Mouse (Mus musculus) limb, embryonic 11.5 days (tissue): ENCODE data around the gene Sema4a. TPM values are rescaled to one million over a fixed set of nuclear protein-coding genes. Genes with fewer than 3 reads are reported as not detected.
A peak's percentile ranks its signal among the peaks of the same experiment; 100 is the strongest.
"Not testable (repeated sequence)": the region's sequence is repeated elsewhere in the genome, so short reads cannot be mapped to it uniquely, and the experiment has no call there.

ENCODE experiments used
- ATAC-seq: fragments of 200-750 bp; cut with Nextera tagmentation; 2 replicates; pipeline ENCODE4 v1.8.0; 2017; ENCODE audit warnings: low read depth; ENCODE audit not compliant: insufficient number of reproducible peaks, low FRiP score, low TSS enrichment
- DNase-seq: peaks from one replicate; pipeline ENCODE4 v3.0.0-alpha.2; 2015; ENCODE audit warnings: low spot score
- H3K27ac ChIP-seq: fragments of 300-500 bp; sonication (generic); replicated peaks from 2 replicates; pipeline ENCODE4 v1.5.1; 2014; ENCODE audit warnings: low read depth, mild to moderate bottlenecking, low read length
- H3K27me3 ChIP-seq: fragments of 300-500 bp; sonication (generic); 2 replicates; pipeline ENCODE4 v1.6.1; 2014; ENCODE audit warnings: mild to moderate bottlenecking, low read length, mixed read lengths; ENCODE audit not compliant: control insufficient read depth, insufficient read depth
- H3K36me3 ChIP-seq: fragments of 300-500 bp; sonication (generic); 2 replicates; pipeline ENCODE4 v1.6.1; 2014; ENCODE audit warnings: mild to moderate bottlenecking, low read length, moderate library complexity, mixed read lengths; ENCODE audit not compliant: control insufficient read depth, insufficient read depth
- H3K4me1 ChIP-seq: fragments of 300-500 bp; sonication (generic); 2 replicates; pipeline ENCODE4 v1.6.1; 2014; ENCODE audit warnings: low read length, mixed read lengths; ENCODE audit not compliant: control insufficient read depth, insufficient read depth
- H3K4me2 ChIP-seq: fragments of 300-500 bp; sonication (generic); 2 replicates; pipeline ENCODE4 v1.6.1; 2014; ENCODE audit warnings: low read depth, mild to moderate bottlenecking, moderate library complexity; ENCODE audit not compliant: severe bottlenecking
- H3K4me3 ChIP-seq: fragments of 300-500 bp; sonication (generic); 2 replicates; pipeline ENCODE4 v1.5.1; 2014; ENCODE audit warnings: low read depth, low read length
- H3K9ac ChIP-seq: fragments of 300-500 bp; sonication (generic); 2 replicates; pipeline ENCODE4 v1.6.1; 2014; ENCODE audit warnings: mild to moderate bottlenecking, low read length
- H3K9me3 ChIP-seq: fragments of 300-500 bp; sonication (generic); 2 replicates; pipeline ENCODE4 v1.6.1; 2016; ENCODE audit warnings: low read length; ENCODE audit not compliant: control insufficient read depth
- WGBS: fragments of 180-500 bp; shearing (Covaris S2); extraction: QIAGEN DNeasy Blood & Tissue Kit; methylation state at CpG from one replicate; pipeline ENCODE4 v1.1.7; 2014; 5-methylcytosine and 5-hydroxymethylcytosine counted together
- polyA plus RNA-seq: library from polyadenylated mRNA; unstranded; fragments of >200 nt; fragmentation: Nextera tagmentation; extraction: Ambion mirVana; gene quantifications from 2 replicates; pipeline ENCODE4 v1.2.1, GENCODE M21; 2014

Gene Sema4a
- polyA plus RNA-seq, 1 experiment from 2014 or later, result 5.4 TPM

GRCm38 (mm10) chr3:88437454-88437853 is 23.5 kb downstream of the Sema4a start:
- H3K4me3 ChIP-seq, result no peak overlapping the region
- peak overlapping the region; percentile 48 for H3K4me2 ChIP-seq
- DNase-seq (no peak), ATAC-seq (no peak)
- WGBS, result 82% methylated on average over 10 of the region's 10 CpGs
- peak overlapping the region; percentile 52; the same call in 1 of the 2 replicates for H3K9ac ChIP-seq
- H3K4me1 ChIP-seq, result peaks cover 22% of the 10 kb centered on the region; the same call in 1 of the 2 replicates
- no peaks in the 10 kb centered on the region for H3K27me3 ChIP-seq
- H3K9me3 ChIP-seq, result no peaks in the 10 kb centered on the region
- no peaks in the 10 kb centered on the region for H3K36me3 ChIP-seq
- H3K27ac ChIP-seq, result no peak overlapping the region

- peak overlapping the region; percentile 48 for H3K4me2 ChIP-seq
- H3K4me1 ChIP-seq, result peaks cover 22% of the 10 kb centered on the region; the same call in 1 of the 2 replicates
- H3K27ac ChIP-seq, result 0 out of 2 replicates have a peak overlapping the region, but pooled peaks have one; percentile 8
- DNase-seq (peak; percentile 84), ATAC-seq (peak; percentile 94)
- H3K9ac ChIP-seq, result peak overlapping the region; percentile 52
- no peaks in the 10 kb centered on the region for H3K27me3 ChIP-seq
- H3K4me3 ChIP-seq, result peak overlapping the region; percentile 20
- 8% methylated on average over 29 of the region's 29 CpGs for WGBS
- no peaks in the 10 kb centered on the region for H3K36me3 ChIP-seq
- H3K9me3 ChIP-seq, result no peaks in the 10 kb centered on the region
Observed at GRCm38 (mm10) chr3:88436395-88437201, 24.4 kb downstream of the Sema4a start.

GRCm38 (mm10) chr3:88435515-88435914 is 25.5 kb downstream of the Sema4a start:
- no peaks in the 10 kb centered on the region for H3K36me3 ChIP-seq
- H3K9ac ChIP-seq, result no peak overlapping the region
- no peak overlapping the region for H3K27ac ChIP-seq
- 64% methylated on average over 10 of the region's 10 CpGs for WGBS
- ATAC-seq (no peak), DNase-seq (no peak)
- peaks cover 16% of the 10 kb centered on the region; the same call in 1 of the 2 replicates for H3K4me1 ChIP-seq
- H3K4me2 ChIP-seq, result no peak overlapping the region
- H3K27me3 ChIP-seq, result no peaks in the 10 kb centered on the region
- no peaks in the 10 kb centered on the region for H3K9me3 ChIP-seq
- no peak overlapping the region for H3K4me3 ChIP-seq

- not testable (repeated sequence) for ATAC-seq
- WGBS, result 78% methylated on average over 8 of the region's 8 CpGs
Observed at GRCm38 (mm10) chr3:88428639-88429038, 32.3 kb downstream of the Sema4a start.

GRCm38 (mm10) chr3:88427342-88427905 is 33.6 kb downstream of the Sema4a start:
- no peak overlapping the region for H3K27ac ChIP-seq
- H3K4me1 ChIP-seq, result peaks cover 5% of the 10 kb centered on the region
- H3K9ac ChIP-seq, result no peak overlapping the region
- no peak overlapping the region for H3K4me3 ChIP-seq
- ATAC-seq (no peak), DNase-seq (no peak)
- no peaks in the 10 kb centered on the region for H3K9me3 ChIP-seq
- no peaks in the 10 kb centered on the region for H3K36me3 ChIP-seq
- 82% methylated on average over 4 of the region's 4 CpGs for WGBS
- no peak overlapping the region for H3K4me2 ChIP-seq
- no peaks in the 10 kb centered on the region for H3K27me3 ChIP-seq

More at GRCm38 (mm10) chr3:88428639-88429038, 32.3 kb downstream of the Sema4a start:
- not testable (repeated sequence) for H3K9ac ChIP-seq, H3K9me3 ChIP-seq, H3K4me1 ChIP-seq, H3K4me2 ChIP-seq, H3K36me3 ChIP-seq, H3K27me3 ChIP-seq, H3K4me3 ChIP-seq, H3K27ac ChIP-seq, DNase-seq

- H3K27ac ChIP-seq, result no peak overlapping the region
- H3K36me3 ChIP-seq, result no peaks in the 10 kb centered on the region; the same call in 1 of the 2 replicates
- H3K4me3 ChIP-seq, result no peak overlapping the region
- H3K27me3 ChIP-seq, result no peaks in the 10 kb centered on the region
- peaks cover 5% of the 10 kb centered on the region for H3K4me1 ChIP-seq
- H3K9me3 ChIP-seq, result no peaks in the 10 kb centered on the region
- 83% methylated on average over 10 of the region's 10 CpGs for WGBS
- ATAC-seq (no peak), DNase-seq (no peak)
- H3K4me2 ChIP-seq, result no peak overlapping the region
- H3K9ac ChIP-seq, result no peak overlapping the region
Observed at GRCm38 (mm10) chr3:88425708-88426420, 35.1 kb downstream of the Sema4a start.

GRCm38 (mm10) chr3:88425330-88425689 is 35.7 kb downstream of the Sema4a start:
- Histone ChIP-seq H3K9ac (no peak overlapping the region), H3K4me2 (peak overlapping the region; percentile 89; the same call in 1 of the 2 replicates), H3K27me3 (no peaks in the 10 kb centered on the region), H3K4me1 (peaks cover 5% of the 10 kb centered on the region), H3K9me3 (no peaks in the 10 kb centered on the region), H3K4me3 (peak overlapping the region; percentile 73; the same call in 1 of the 2 replicates), H3K27ac (no peak overlapping the region), H3K36me3 (peaks cover 3% of the 10 kb centered on the region; the same call in 1 of the 2 replicates)
- no peak for ATAC-seq
- WGBS, result 9% methylated on average over 2 of the region's 2 CpGs
- DNase-seq, result no peak

- Histone ChIP-seq H3K36me3 (peaks cover 6% of the 10 kb centered on the region; the same call in 1 of the 2 replicates), H3K9me3 (no peaks in the 10 kb centered on the region), H3K9ac (peak within 1 kb of the TSS; percentile 44), H3K4me1 (peaks cover 5% of the 10 kb centered on the region), H3K27me3 (no peaks in the 10 kb centered on the region), H3K27ac (no peak within 1 kb of the TSS), H3K4me2 (peak within 1 kb of the TSS; percentile 89), H3K4me3 (peak within 1 kb of the TSS; percentile 73)
- 1% methylated on average over 35 of the region's 35 CpGs for WGBS
- DNase-seq, result peak; percentile 91
- ATAC-seq, result peak; percentile 96
Observed at GRCm38 (mm10) chr3:88424605-88425329, 36.2 kb downstream of the Sema4a start, which contains the start of gene Slc25a44. TSS of gene Slc25a44 (minus strand) at chr3:88425139.
